Mouse (Mus musculus) myocyte (in vitro differentiated cells): Measurements from ENCODE around the gene Pacsin2.

Experiments used
- E2F4 ChIP-seq: IDR thresholded peaks from one replicate; pipeline ENCODE4 v1.6.1; 2011; ENCODE audit warnings: mild to moderate bottlenecking, control low read depth, moderate library complexity; ENCODE audit not compliant: insufficient read depth
- MAX ChIP-seq: IDR thresholded peaks from one replicate; pipeline ENCODE4 v1.6.1; 2011; ENCODE audit warnings: low read depth, mild to moderate bottlenecking, control low read depth
- MYOG ChIP-seq, 3 experiments: IDR thresholded peaks; one replicate each; pipeline ENCODE4 v1.6.1; 2011; ENCODE audit warnings: control low read depth in 2 of 3, low read depth in 2 of 3, mild to moderate bottlenecking in 2 of 3; ENCODE audit not compliant: insufficient read length in 2 of 3, control insufficient read depth in 1 of 3, insufficient read depth in 1 of 3
- POLR2A ChIP-seq: IDR thresholded peaks from one replicate; pipeline ENCODE4 v1.6.1; 2011; ENCODE audit warnings: low read depth, mild to moderate bottlenecking, control low read depth, moderate library complexity; ENCODE audit not compliant: insufficient read length
- USF1 ChIP-seq: IDR thresholded peaks from one replicate; pipeline ENCODE4 v1.6.1; 2011; ENCODE audit warnings: low read depth, mild to moderate bottlenecking, control low read depth, moderate library complexity

DNA sequence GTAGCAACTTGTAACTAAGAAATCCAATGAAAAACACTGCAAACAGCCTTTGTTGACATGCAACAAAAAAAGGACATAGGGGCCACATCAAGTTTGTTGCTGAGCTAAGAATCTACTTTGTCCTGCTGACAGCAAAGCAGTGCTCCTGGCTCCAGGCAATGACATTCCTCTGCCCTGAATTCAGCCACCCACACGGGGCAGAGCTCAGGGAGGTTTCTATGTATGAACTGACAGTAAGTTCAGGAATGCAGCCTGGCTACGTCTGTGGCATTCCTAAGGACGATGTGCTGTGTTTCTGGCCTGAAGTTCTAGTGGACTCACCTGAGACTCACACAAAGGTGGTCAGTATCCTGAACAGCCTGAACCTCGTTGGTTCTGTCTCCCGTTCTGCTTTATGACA lies 23.7 kb downstream of the Pacsin2 start:
- TF ChIP-seq POLR2A (no peak), MAX (no peak), E2F4 (no peak), USF1 (no peak), MYOG (IDR thresholded peaks at IDR 0.05; ENCODE audit: control insufficient read depth in 1 of 3, insufficient read depth in 1 of 3, insufficient read length in 2 of 3, low read depth in 2 of 3) (no peak)
